Mouse (Mus musculus): Measurements from ENCODE around the gene Xk. TPM values are rescaled to one million over a fixed set of nuclear protein-coding genes. Genes with fewer than 3 reads are reported as not detected.

The Xk gene
- polyA plus RNA-seq (2021; fragmentation: Nextera tagmentation) = 3.2 and 4.9 TPM in 2 replicates
- long read RNA-seq, experiment 1, full-length matches to known transcripts = 16 of 20 reads
- long read RNA-seq, experiment 1, partial matches to known transcripts = 3 of 20 reads
- long read RNA-seq, experiment 1, other reads (novel, unspliced or antisense) = 1 of 20 reads
- long read RNA-seq, experiment 2, full-length matches to known transcripts = 3 of 7 reads
- long read RNA-seq, experiment 2, partial matches to known transcripts = 0 of 7 reads
- long read RNA-seq, experiment 2, other reads (novel, unspliced or antisense) = 4 of 7 reads

DNA sequence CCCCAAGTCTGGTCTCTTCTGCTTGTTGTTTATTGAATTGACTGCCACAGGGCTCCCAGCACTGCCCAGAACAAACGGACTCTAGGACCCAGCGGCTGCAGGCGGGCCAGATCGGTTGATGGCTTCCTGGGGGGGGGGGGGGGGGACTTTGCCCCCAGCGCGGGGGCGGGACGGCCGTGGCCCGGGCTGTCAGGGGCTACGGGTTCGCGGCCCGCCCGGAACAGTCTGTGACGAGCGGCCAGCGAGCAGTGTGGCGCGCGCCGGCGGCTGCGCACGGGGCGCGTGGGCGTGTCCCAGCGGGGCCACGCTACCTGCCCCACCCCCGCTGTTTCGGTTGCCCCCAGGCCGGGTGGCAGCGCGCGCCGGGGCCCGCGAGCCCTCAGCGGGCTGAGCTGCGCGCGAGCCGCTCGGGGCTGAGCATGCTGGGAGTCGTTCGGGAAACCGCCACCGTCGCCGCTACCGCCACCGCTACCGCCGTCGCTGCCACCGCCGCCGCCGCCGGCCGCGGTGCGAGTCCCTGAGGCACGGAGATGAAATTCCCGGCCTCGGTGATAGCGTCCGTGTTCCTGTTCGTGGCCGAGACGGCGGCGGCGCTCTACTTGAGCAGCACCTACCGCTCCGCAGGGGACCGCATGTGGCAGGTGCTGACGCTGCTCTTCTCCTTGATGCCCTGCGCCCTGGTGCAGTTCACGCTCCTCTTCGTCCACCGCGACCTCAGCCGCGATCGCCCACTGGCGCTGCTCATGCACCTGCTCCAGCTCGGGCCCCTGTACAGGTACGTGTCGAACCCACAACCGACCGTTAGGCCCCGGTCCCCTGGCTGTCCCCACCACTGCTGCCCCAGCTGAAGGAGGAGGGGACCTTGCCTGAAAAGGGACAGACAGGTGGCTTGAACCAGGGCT lies at the start of gene Xk:
Gene Xk (plus strand): TSS at position 297 of the 902 bp plus-strand sequence.

DNA sequence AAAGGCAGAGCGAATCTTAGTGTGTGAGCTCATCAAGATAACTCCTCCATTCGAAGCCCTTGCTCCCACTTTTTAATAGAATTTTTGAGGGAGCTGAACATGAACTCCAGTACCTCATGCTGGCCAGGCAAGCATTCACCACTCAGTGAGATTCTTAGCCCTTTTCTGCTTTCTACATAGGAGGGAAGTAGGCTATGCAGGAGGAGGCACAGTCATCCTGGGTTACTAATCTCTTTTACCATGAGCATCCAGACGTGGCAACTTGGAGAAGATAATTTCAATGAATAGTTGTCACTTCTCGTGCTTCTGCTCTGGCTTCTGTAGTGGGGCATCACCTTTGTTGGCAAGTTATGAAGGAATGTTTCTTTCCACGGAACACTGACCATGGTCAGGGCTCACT lies 15.8 kb upstream of the Xk start, which contains the start of gene Gm14862:
Gene Gm14862 (minus strand): TSS at position 134 of the 400 bp plus-strand sequence.

DNA sequence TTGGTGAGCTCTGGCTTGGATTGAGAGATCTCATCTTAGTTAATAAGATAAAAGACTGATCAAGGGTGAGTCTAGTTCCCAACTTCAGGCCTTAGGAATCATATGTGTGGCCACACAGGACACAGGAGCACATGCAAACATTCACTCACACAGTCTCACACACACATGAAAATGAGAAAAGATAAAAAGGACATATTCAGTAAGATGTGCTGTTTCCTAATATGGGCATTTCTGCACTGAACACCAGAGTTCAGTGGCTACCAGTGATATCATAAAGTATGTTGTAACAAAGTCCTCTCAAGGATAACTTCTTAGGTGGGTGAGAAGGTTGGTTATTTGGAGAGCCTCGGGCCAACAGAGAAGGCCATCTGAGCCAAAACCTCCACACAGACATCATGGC lies 10.9 kb downstream of the Xk start, which contains the start of gene H2al1m:
Gene H2al1m (plus strand): TSS at position 301 of the 400 bp plus-strand sequence.

DNA sequence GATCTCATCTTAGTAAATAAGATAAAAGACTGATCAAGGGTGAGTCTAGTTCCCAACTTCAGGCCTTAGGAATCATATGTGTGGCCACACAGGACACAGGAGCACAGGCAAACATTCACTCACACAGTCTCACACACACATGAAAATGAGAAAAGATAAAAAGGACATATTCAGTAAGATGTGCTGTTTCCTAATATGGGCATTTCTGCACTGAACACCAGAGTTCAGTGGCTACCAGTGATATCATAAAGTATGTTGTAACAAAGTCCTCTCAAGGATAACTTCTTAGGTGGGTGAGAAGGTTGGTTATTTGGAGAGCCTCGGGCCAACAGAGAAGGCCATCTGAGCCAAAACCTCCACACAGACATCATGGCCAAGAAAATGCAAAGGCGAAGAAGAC lies 77.8 kb downstream of the Xk start, which contains the start of gene H2al1k:
Gene H2al1k (plus strand): TSS at position 301 of the 400 bp plus-strand sequence.

Other genes starting within 250 kb of the Xk start
- gene Fthl17e, start 239.3 kb upstream of the Xk start, polyA plus RNA-seq (2021; fragmentation: Nextera tagmentation) = not detected in 2 replicates
- not detected in 2 replicates for gene Fthl17f, start 209.7 kb upstream of the Xk start, polyA plus RNA-seq (2021; fragmentation: Nextera tagmentation)
- gene 4930402K13Rik, start 168.2 kb upstream of the Xk start, polyA plus RNA-seq (2021; fragmentation: Nextera tagmentation) = not detected in 2 replicates
- gene Lancl3, start 72.9 kb upstream of the Xk start, polyA plus RNA-seq (2021; fragmentation: Nextera tagmentation) = 1.6 and 2.0 TPM in 2 replicates
- gene Gm14862, start 15.9 kb upstream of the Xk start, polyA plus RNA-seq (2021; fragmentation: Nextera tagmentation) = not detected in 2 replicates
- gene H2al1m, start 11.0 kb downstream of the Xk start, polyA plus RNA-seq (2021; fragmentation: Nextera tagmentation) = not detected in 2 replicates
- gene H2al1k, start 77.9 kb downstream of the Xk start, polyA plus RNA-seq (2021; fragmentation: Nextera tagmentation) = not detected in 2 replicates
- gene Cybb, start 215.0 kb downstream of the Xk start, polyA plus RNA-seq (2021; fragmentation: Nextera tagmentation) = 0.28 TPM in 2 replicates